Mouse (Mus musculus): ENCODE data around the gene Cables2. TPM values are rescaled to one million over a fixed set of nuclear protein-coding genes. Genes with fewer than 3 reads are reported as not detected.

Gene Cables2
- total RNA-seq, 1 experiment = 13.4 TPM

DNA sequence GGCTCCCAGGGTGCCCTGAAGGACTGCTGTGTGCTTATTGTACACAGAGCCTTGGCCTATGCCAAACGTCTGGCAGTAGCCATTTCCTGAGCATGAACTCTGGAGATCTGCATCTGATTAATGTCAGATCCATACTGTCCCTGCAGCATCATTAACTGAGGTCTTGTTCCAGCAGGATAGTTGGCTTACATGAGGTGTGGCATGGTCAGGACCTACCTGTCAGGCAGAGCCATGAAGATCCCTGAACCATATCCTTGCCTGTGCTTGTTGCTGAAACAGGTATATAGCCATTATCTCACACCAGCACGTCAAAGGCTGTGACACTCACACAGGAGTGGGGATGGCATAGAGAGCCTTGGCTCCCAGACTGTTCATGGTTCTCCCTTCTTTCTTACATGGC lies 5.3 kb downstream of the Cables2 start:
- H3K9ac ChIP-seq (ENCODE audit: insufficient read depth, low read depth, low read length, poor library complexity, severe bottlenecking) = no peak overlapping the region
- no peak overlapping the region for H3K4me3 ChIP-seq (ENCODE audit: insufficient read depth in 1 of 2, low read depth in 1 of 2, low read length in 2 of 2, poor library complexity in 1 of 2, severe bottlenecking in 1 of 2)
- TF ChIP-seq HCFC1 (IDR thresholded peaks at IDR 0.05; ENCODE audit: borderline replicate concordance, insufficient read depth, low read length) (no peak), CHD2 (IDR thresholded peaks at IDR 0.05; ENCODE audit: low read depth, low read length) (no peak), MAFK (IDR thresholded peaks at IDR 0.05; ENCODE audit: insufficient read depth, low read depth, low read length) (no peak), ZNF384 (IDR thresholded peaks at IDR 0.05; ENCODE audit: low read depth, low read length) (no peak), ZC3H11A (IDR thresholded peaks at IDR 0.05; ENCODE audit: borderline replicate concordance, low read depth, low read length) (no peak)
- H3K9me3 ChIP-seq (ENCODE audit: control insufficient read depth, insufficient read depth, low read depth, low read length) = no peaks in the 10 kb centered on the region
- DNase-seq (ENCODE audit: low read depth, low spot score) = no peak
- no peak overlapping the region for H3K27ac ChIP-seq (ENCODE audit: insufficient read depth, low read depth, low read length, poor library complexity, severe bottlenecking)
- in situ Hi-C loops (cut with MboI; ENCODE audit: low sequenced_read_pairs in 2 of 2, unreplicated experiment in 2 of 2) = no loop called here
- H3K4me1 ChIP-seq (ENCODE audit: control insufficient read depth in 2 of 2, insufficient read depth in 2 of 2, low read length in 2 of 2, poor library complexity in 1 of 2) = peaks cover 0 to 3% of the 10 kb centered on the region in 2 experiments; a peak in 1 of 4 replicates
- peaks cover 7% of the 10 kb centered on the region; the same call in 1 of the 2 replicates for H3K36me3 ChIP-seq (ENCODE audit: control insufficient read depth, insufficient read depth, low read length, poor library complexity, severe bottlenecking)

DNA sequence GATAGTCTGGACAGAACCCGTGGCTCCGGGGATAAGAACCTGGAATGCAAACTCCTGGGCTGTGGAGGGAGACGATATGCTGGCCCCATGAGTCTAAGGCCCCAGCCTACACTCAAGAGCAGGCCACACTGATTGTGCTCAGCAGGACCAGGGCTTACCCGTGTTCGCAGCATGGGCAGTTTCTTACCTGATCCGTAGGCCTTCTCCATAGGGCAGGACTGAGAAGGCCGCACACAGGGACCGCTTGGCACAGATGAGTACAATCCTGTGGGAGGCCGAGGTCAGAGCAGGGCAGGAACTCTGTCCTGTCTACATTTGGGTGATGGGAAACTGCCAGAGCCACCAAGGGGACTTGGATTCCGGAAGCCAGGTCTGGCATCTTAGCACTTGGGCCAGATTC lies 10.4 kb downstream of the Cables2 start:
- Histone ChIP-seq H3K27ac (ENCODE audit: insufficient read depth, low read depth, low read length, poor library complexity, severe bottlenecking) (no peak overlapping the region), H3K4me1 (ENCODE audit: control insufficient read depth in 2 of 2, insufficient read depth in 2 of 2, low read length in 2 of 2, poor library complexity in 1 of 2) (peaks cover 0 to 3% of the 10 kb centered on the region in 2 experiments; a peak in 1 of 4 replicates), H3K9me3 (ENCODE audit: control insufficient read depth, insufficient read depth, low read depth, low read length) (no peaks in the 10 kb centered on the region), H3K4me3 (ENCODE audit: insufficient read depth in 1 of 2, low read depth in 1 of 2, low read length in 2 of 2, poor library complexity in 1 of 2, severe bottlenecking in 1 of 2) (no peak overlapping the region), H3K9ac (ENCODE audit: insufficient read depth, low read depth, low read length, poor library complexity, severe bottlenecking) (no peak overlapping the region), H3K36me3 (ENCODE audit: control insufficient read depth, insufficient read depth, low read length, poor library complexity, severe bottlenecking) (peaks cover 33% of the 10 kb centered on the region)
- TF ChIP-seq CHD2 (IDR thresholded peaks at IDR 0.05; ENCODE audit: low read depth, low read length) (no peak), HCFC1 (IDR thresholded peaks at IDR 0.05; ENCODE audit: borderline replicate concordance, insufficient read depth, low read length) (no peak), ZNF384 (IDR thresholded peaks at IDR 0.05; ENCODE audit: low read depth, low read length) (no peak)
- DNase-seq (ENCODE audit: low read depth, low spot score) = no peak
- in situ Hi-C loops (cut with MboI; ENCODE audit: low sequenced_read_pairs in 2 of 2, unreplicated experiment in 2 of 2) = no loop called here

DNA sequence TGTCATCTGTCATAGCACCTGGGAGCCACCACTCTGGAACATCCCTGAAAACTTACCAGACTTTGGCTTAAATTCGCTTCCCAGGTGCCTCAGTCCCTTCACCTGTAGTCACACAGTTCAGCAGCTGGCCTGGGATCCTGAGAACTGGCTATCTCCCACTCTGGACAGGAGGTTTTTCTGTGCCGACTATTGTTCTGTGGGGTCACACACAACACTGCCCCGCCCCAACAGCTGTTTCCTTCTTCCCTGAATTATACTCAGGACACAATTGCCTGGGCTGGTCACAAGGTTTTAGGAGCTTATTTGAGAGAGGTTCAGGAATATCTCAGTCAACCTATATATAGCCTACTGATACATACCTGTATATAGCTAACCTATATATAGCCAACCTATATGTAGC lies 10.9 kb downstream of the Cables2 start:
- no peak overlapping the region for H3K9ac ChIP-seq (ENCODE audit: insufficient read depth, low read depth, low read length, poor library complexity, severe bottlenecking)
- H3K27ac ChIP-seq (ENCODE audit: insufficient read depth, low read depth, low read length, poor library complexity, severe bottlenecking) = no peak overlapping the region
- in situ Hi-C loops (cut with MboI; ENCODE audit: low sequenced_read_pairs in 2 of 2, unreplicated experiment in 2 of 2) = no loop called here
- H3K36me3 ChIP-seq (ENCODE audit: control insufficient read depth, insufficient read depth, low read length, poor library complexity, severe bottlenecking) = peaks cover 38% of the 10 kb centered on the region
- TF ChIP-seq HCFC1 (IDR thresholded peaks at IDR 0.05; ENCODE audit: borderline replicate concordance, insufficient read depth, low read length) = no peak
- no peak for TF ChIP-seq ZNF384 (IDR thresholded peaks at IDR 0.05; ENCODE audit: low read depth, low read length)
- no peak for TF ChIP-seq ZC3H11A (IDR thresholded peaks at IDR 0.05; ENCODE audit: borderline replicate concordance, low read depth, low read length)
- TF ChIP-seq CHD2 (IDR thresholded peaks at IDR 0.05; ENCODE audit: low read depth, low read length) = no peak
- TF ChIP-seq MAFK (IDR thresholded peaks at IDR 0.05; ENCODE audit: insufficient read depth, low read depth, low read length) = no peak
- DNase-seq (ENCODE audit: low read depth, low spot score) = no peak
- no peaks in the 10 kb centered on the region for H3K9me3 ChIP-seq (ENCODE audit: control insufficient read depth, insufficient read depth, low read depth, low read length)
- H3K4me1 ChIP-seq (ENCODE audit: control insufficient read depth in 2 of 2, insufficient read depth in 2 of 2, low read length in 2 of 2, poor library complexity in 1 of 2) = peaks cover 0 to 3% of the 10 kb centered on the region in 2 experiments; a peak in 1 of 4 replicates
- no peak overlapping the region for H3K4me3 ChIP-seq (ENCODE audit: insufficient read depth in 1 of 2, low read depth in 1 of 2, low read length in 2 of 2, poor library complexity in 1 of 2, severe bottlenecking in 1 of 2)

DNA sequence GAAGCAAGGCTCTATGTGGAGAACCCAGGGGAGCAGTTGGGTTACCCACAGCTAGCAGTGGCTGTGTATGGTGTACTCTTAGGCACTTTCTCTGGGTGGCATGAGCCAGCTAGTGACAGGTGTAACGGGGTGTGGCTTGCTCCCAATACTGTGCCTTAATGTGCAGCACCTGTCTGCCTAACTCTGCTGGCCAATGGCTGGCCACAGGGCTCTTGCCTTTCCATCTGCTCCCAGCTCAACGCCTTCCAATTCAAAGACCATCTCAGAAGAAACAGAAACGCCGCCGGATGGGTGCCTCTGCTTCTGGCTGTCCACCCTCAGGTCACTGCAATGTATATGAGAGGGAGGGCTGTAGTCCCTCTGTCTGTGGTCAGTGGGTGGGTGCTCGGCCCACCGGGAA lies 11.4 kb downstream of the Cables2 start:
- H3K27ac ChIP-seq (ENCODE audit: insufficient read depth, low read depth, low read length, poor library complexity, severe bottlenecking) = no peak overlapping the region
- in situ Hi-C loops (cut with MboI; ENCODE audit: low sequenced_read_pairs in 2 of 2, unreplicated experiment in 2 of 2) = no loop called here

More for the DNA sequence above, 11.4 kb downstream of the Cables2 start:
- H3K4me1 ChIP-seq (ENCODE audit: control insufficient read depth in 2 of 2, insufficient read depth in 2 of 2, low read length in 2 of 2, poor library complexity in 1 of 2) = peaks cover 0 to 3% of the 10 kb centered on the region in 2 experiments; a peak in 1 of 4 replicates
- no peak for TF ChIP-seq ZC3H11A (IDR thresholded peaks at IDR 0.05; ENCODE audit: borderline replicate concordance, low read depth, low read length)
- no peak for TF ChIP-seq HCFC1 (IDR thresholded peaks at IDR 0.05; ENCODE audit: borderline replicate concordance, insufficient read depth, low read length)
- no peak for TF ChIP-seq MAFK (IDR thresholded peaks at IDR 0.05; ENCODE audit: insufficient read depth, low read depth, low read length)
- TF ChIP-seq ZNF384 (IDR thresholded peaks at IDR 0.05; ENCODE audit: low read depth, low read length) = no peak
- no peak for TF ChIP-seq CHD2 (IDR thresholded peaks at IDR 0.05; ENCODE audit: low read depth, low read length)
- no peaks in the 10 kb centered on the region for H3K9me3 ChIP-seq (ENCODE audit: control insufficient read depth, insufficient read depth, low read depth, low read length)
- DNase-seq (ENCODE audit: low read depth, low spot score) = no peak
- no peak overlapping the region for H3K9ac ChIP-seq (ENCODE audit: insufficient read depth, low read depth, low read length, poor library complexity, severe bottlenecking)
- peaks cover 39% of the 10 kb centered on the region for H3K36me3 ChIP-seq (ENCODE audit: control insufficient read depth, insufficient read depth, low read length, poor library complexity, severe bottlenecking)
- H3K4me3 ChIP-seq (ENCODE audit: insufficient read depth in 1 of 2, low read depth in 1 of 2, low read length in 2 of 2, poor library complexity in 1 of 2, severe bottlenecking in 1 of 2) = no peak overlapping the region

Measured in ES-E14 (cell line).